Mouse (Mus musculus): ENCODE measurements at regions not wholly inside any gene's neighbourhood (a gene's known extent, or its start where the extent isn't known, plus 50 kb on each side); places are given as distances from the start of the nearest gene placed in this dataset.

DNA sequence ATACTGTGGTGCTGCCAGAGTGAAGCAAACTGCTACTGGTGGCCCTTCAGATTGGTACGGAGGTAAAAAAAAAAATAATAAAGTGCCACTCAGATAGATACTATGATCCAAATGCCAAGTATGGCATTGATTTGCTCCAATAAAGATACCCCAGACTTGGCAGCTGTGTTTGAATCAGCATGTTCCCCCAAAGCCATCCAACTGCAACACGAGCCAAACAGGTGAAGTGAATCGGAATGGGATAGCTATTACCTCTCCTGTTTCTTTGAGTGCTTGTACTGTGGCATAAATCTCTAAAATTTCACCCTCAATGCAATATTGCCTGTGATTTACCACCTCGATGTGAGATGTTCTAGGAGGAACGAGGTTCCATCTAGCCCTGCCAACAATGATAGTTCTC is 365.4 kb downstream of the Gm45692 start:
- DNase-seq (no peak), ATAC-seq (no peak)
- no peaks in the 10 kb centered on the region for H3K4me1 ChIP-seq (ENCODE audit: insufficient read depth)
- no peak for TF ChIP-seq CTCF (IDR thresholded peaks at IDR 0.05; ENCODE audit: low read depth)
- no peaks in the 10 kb centered on the region for H3K27me3 ChIP-seq (ENCODE audit: insufficient read depth, low read length)
- no peak overlapping the region for H3K4me3 ChIP-seq (ENCODE audit: low read depth, low read length)
- H3K9me3 ChIP-seq (ENCODE audit: low read length), result no peaks in the 10 kb centered on the region
- H3K4me2 ChIP-seq (ENCODE audit: low read depth), result no peak overlapping the region
- WGBS, result 86% methylated on average over 5 of the region's 5 CpGs
- H3K36me3 ChIP-seq (ENCODE audit: insufficient read depth), result no peaks in the 10 kb centered on the region
- no peak overlapping the region for H3K27ac ChIP-seq (ENCODE audit: low read depth, low read length)
- H3K9ac ChIP-seq, result no peak overlapping the region

DNA sequence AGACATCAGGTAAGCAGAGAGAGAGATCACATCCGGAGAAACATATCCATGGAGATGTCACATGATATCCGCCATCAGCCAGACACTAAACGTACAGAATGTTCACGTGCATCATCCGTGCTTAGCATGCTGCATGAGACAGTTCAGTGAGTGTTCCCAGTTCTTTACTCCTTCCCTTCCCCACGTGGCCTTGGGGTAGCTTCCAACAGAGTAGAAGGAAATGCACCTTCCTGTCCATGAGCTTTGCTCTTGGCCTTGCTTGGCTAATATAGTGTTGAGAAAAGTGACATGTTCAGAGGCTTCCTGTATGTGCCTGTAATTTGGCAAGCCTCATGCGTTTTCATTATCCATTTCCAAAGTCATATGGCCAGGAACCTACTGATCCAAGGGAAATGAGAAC is 368.5 kb downstream of the Gm45692 start:
- TF ChIP-seq CTCF (IDR thresholded peaks at IDR 0.05; ENCODE audit: low read depth), result no peak
- Histone ChIP-seq H3K4me3 (ENCODE audit: low read depth, low read length) (no peak overlapping the region), H3K9me3 (ENCODE audit: low read length) (no peaks in the 10 kb centered on the region), H3K9ac (no peak overlapping the region), H3K36me3 (ENCODE audit: insufficient read depth) (no peaks in the 10 kb centered on the region), H3K4me2 (ENCODE audit: low read depth) (no peak overlapping the region), H3K27ac (ENCODE audit: low read depth, low read length) (no peak overlapping the region), H3K27me3 (ENCODE audit: insufficient read depth, low read length) (no peaks in the 10 kb centered on the region), H3K4me1 (ENCODE audit: insufficient read depth) (no peaks in the 10 kb centered on the region)
- WGBS, result 84% methylated on average over 7 of the region's 7 CpGs
- ATAC-seq (no peak), DNase-seq (no peak)

DNA sequence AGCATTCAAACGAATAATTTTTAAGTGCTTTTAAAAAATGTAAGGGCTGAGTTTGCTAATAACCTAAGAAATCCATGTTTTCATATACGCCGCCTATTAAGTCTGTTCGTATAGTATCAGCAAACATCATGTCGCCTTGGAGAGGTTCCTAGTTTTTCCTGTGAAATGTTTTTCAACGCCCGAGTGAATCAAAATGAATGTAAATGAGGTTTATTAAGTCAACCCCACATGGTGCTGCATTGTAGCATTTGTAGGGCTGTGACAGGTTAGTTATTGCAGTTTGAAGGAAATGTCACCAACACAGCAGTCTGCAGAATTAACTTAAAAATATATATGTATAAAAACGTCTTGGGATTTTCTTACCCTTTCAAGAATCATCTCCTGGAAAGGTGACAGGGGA is 369.3 kb downstream of the Gm45692 start:
- H3K4me2 ChIP-seq (ENCODE audit: low read depth), result no peak overlapping the region
- H3K27ac ChIP-seq (ENCODE audit: low read depth, low read length), result no peak overlapping the region
- DNase-seq (peak; percentile 39), ATAC-seq (peak; percentile 27; the same call in 1 of the 2 replicates)
- H3K4me1 ChIP-seq (ENCODE audit: insufficient read depth), result no peaks in the 10 kb centered on the region
- WGBS, result 30% methylated on average over 8 of the region's 8 CpGs
- H3K9me3 ChIP-seq (ENCODE audit: low read length), result no peaks in the 10 kb centered on the region
- H3K9ac ChIP-seq, result no peak overlapping the region
- no peak for TF ChIP-seq CTCF (IDR thresholded peaks at IDR 0.05; ENCODE audit: low read depth)
- H3K4me3 ChIP-seq (ENCODE audit: low read depth, low read length), result no peak overlapping the region
- no peaks in the 10 kb centered on the region for H3K36me3 ChIP-seq (ENCODE audit: insufficient read depth)
- H3K27me3 ChIP-seq (ENCODE audit: insufficient read depth, low read length), result no peaks in the 10 kb centered on the region

DNA sequence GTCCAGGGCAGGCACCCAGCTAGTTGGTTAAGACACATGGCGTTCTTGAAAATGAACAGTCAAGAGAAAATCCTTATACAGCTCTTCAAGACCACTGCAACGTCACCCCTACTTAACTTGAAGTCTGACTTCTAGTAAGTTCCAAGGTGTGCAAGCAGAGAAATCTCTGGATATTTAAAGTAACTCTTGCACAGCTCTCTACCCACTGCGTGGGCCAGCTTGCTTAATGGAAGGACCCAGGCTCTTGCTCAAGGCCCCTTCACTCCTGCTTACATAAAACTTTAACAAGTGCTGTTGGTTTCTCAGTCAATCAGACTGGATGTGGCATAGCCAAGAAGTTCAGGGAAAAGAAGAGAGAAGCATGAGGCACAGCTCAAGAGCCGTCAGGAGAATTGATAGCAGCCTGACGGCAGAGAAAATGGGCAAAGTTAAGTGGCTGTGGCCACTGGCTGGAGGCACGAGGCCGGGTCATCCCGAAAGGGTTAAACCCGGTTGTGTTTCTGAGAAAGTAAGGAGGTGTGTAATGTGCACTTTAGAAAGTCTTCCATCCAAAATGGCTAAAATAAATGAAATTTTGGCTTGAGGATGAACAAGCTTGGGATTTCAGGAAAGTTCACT is 382.0 kb downstream of the Gm45692 start:
- H3K4me1 ChIP-seq (ENCODE audit: insufficient read depth), result no peaks in the 10 kb centered on the region
- ATAC-seq (no peak), DNase-seq (no peak)
- no peak for TF ChIP-seq CTCF (IDR thresholded peaks at IDR 0.05; ENCODE audit: low read depth)
- WGBS, result 89% methylated on average over 9 of the region's 9 CpGs
- no peak overlapping the region for H3K4me3 ChIP-seq (ENCODE audit: low read depth, low read length)
- no peak overlapping the region for H3K27ac ChIP-seq (ENCODE audit: low read depth, low read length)
- H3K27me3 ChIP-seq (ENCODE audit: insufficient read depth, low read length), result no peaks in the 10 kb centered on the region
- H3K9me3 ChIP-seq (ENCODE audit: low read length), result no peaks in the 10 kb centered on the region
- H3K36me3 ChIP-seq (ENCODE audit: insufficient read depth), result no peaks in the 10 kb centered on the region
- H3K9ac ChIP-seq, result no peak overlapping the region
- no peak overlapping the region for H3K4me2 ChIP-seq (ENCODE audit: low read depth)

DNA sequence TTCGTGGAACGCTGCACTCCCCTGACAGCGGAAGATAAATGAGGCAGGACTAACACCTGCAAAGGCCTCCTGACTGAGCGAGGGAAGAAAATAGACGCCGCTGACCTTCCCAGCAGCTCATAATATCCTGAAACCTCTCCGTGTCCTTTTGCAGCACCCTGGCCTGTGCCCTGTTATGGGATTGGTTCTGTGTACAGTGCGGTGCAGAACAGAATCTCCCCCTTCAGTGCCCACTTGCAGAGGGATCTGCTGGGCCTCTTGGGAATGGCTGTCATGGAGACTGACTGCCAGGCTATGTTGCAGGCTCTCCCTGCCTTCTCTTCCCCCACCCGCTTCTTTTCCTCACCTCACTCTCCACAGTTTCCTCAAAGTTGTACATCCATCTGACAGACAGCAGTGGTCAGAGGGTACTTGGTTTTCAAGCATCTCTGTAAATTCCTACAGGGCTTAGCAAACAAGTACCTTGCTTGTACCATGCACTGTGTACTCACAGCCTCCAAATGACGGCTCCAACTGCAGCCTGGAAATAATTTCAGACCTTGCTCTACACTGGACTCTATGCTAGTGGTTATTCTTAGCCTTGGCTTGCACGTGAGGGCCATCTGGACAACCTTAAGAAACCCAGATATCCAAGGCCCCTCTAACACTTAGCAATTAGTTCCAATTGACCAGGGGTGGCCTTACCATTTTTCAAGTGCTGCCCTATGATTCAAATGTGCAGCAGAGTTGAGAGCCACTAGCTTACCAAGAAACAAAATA is 382.7 kb downstream of the Gm45692 start:
- Histone ChIP-seq H3K27ac (ENCODE audit: low read depth, low read length) (no peak overlapping the region), H3K9ac (no peak overlapping the region), H3K4me3 (ENCODE audit: low read depth, low read length) (no peak overlapping the region), H3K9me3 (ENCODE audit: low read length) (no peaks in the 10 kb centered on the region), H3K4me2 (ENCODE audit: low read depth) (no peak overlapping the region), H3K4me1 (ENCODE audit: insufficient read depth) (no peaks in the 10 kb centered on the region), H3K27me3 (ENCODE audit: insufficient read depth, low read length) (no peaks in the 10 kb centered on the region), H3K36me3 (ENCODE audit: insufficient read depth) (no peaks in the 10 kb centered on the region)
- no peak for TF ChIP-seq CTCF (IDR thresholded peaks at IDR 0.05; ENCODE audit: low read depth)
- 80% methylated on average over 11 of the region's 11 CpGs for WGBS
- ATAC-seq (no peak), DNase-seq (no peak)

DNA sequence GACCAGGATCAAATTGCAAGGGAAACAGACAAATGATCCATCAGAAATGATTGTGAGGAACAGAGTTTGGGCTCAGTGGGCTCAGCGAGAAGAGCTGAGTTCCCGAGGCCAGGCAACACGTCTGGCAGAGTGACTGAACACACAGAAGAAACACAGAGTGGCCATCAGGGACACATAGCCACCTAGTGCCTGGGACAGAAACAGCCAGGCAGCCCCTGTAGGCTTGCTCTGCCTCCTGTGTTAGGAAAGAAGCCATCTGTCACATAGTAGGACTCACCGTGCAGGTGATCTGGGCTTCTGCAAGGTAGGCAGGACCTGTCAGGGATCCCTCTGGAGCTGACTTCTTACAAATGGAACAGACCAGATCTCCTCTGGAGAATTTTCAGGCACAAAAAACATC is 383.4 kb downstream of the Gm45692 start:
- H3K4me1 ChIP-seq (ENCODE audit: insufficient read depth), result no peaks in the 10 kb centered on the region
- no peak overlapping the region for H3K4me3 ChIP-seq (ENCODE audit: low read depth, low read length)
- WGBS, result 57% methylated on average over 4 of the region's 4 CpGs
- DNase-seq (no peak), ATAC-seq (no peak)
- no peak overlapping the region for H3K27ac ChIP-seq (ENCODE audit: low read depth, low read length)
- H3K27me3 ChIP-seq (ENCODE audit: insufficient read depth, low read length), result no peaks in the 10 kb centered on the region
- no peak overlapping the region for H3K4me2 ChIP-seq (ENCODE audit: low read depth)
- H3K9ac ChIP-seq, result no peak overlapping the region
- no peaks in the 10 kb centered on the region for H3K9me3 ChIP-seq (ENCODE audit: low read length)
- no peak; the same call in 1 of the 2 replicates for TF ChIP-seq CTCF (IDR thresholded peaks at IDR 0.05; ENCODE audit: low read depth)
- no peaks in the 10 kb centered on the region for H3K36me3 ChIP-seq (ENCODE audit: insufficient read depth)

DNA sequence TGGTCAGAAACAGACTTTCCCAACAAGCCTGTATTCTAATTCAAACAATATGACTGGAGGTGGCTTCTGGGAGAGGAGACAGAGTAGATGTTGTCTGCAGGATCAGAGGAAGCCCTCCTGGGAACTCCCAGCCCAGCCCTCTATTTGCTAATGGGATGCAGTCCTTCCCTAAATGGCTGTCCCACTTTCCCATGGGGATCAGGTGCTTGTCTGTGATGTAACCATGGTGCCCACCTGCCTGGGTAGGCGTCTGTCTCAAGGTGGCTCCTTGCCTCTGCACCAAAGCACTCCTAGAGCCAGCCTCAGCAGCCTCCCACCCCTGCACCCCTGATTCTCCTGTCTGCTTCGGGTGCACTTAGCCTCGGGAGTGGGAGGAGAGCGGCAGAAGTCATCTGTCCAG is 384.6 kb downstream of the Gm45692 start:
- no peak overlapping the region for H3K27ac ChIP-seq (ENCODE audit: low read depth, low read length)
- no peaks in the 10 kb centered on the region for H3K27me3 ChIP-seq (ENCODE audit: insufficient read depth, low read length)
- DNase-seq (no peak), ATAC-seq (no peak)
- no peak overlapping the region for H3K4me2 ChIP-seq (ENCODE audit: low read depth)
- 82% methylated on average over 4 of the region's 4 CpGs for WGBS
- H3K4me3 ChIP-seq (ENCODE audit: low read depth, low read length), result no peak overlapping the region
- H3K4me1 ChIP-seq (ENCODE audit: insufficient read depth), result no peaks in the 10 kb centered on the region
- no peaks in the 10 kb centered on the region for H3K9me3 ChIP-seq (ENCODE audit: low read length)
- no peak for TF ChIP-seq CTCF (IDR thresholded peaks at IDR 0.05; ENCODE audit: low read depth)
- no peak overlapping the region for H3K9ac ChIP-seq
- no peaks in the 10 kb centered on the region for H3K36me3 ChIP-seq (ENCODE audit: insufficient read depth)
